Mouse (Mus musculus): ENCODE measurements around the gene Rnf13. TPM values are rescaled to one million over a fixed set of nuclear protein-coding genes. Genes with fewer than 3 reads are reported as not detected.

Gene Rnf13
- polyA plus RNA-seq, 1 experiment, result 15.6 TPM

- H3K27me3 ChIP-seq (ENCODE audit: control insufficient read depth, insufficient read depth, insufficient read length), result no peaks in the 10 kb centered on the region
- no peak overlapping the region for H3K4me2 ChIP-seq (ENCODE audit: low read depth)
- no peak overlapping the region for H3K4me3 ChIP-seq
- no peak for TF ChIP-seq TCF12 (IDR thresholded peaks at IDR 0.05; ENCODE audit: insufficient read depth, poor library complexity, severe bottlenecking)
- TF ChIP-seq POLR2A (IDR thresholded peaks at IDR 0.05; ENCODE audit: insufficient read length, low read depth), result no peak
- no peak for TF ChIP-seq USF1 (IDR thresholded peaks at IDR 0.05; ENCODE audit: low read depth)
- no peak for TF ChIP-seq MYOD1 (IDR thresholded peaks at IDR 0.05; ENCODE audit: control insufficient read depth in 1 of 3, insufficient read length in 2 of 3, low read depth in 2 of 3)
- no peak for TF ChIP-seq E2F4 (IDR thresholded peaks at IDR 0.05; ENCODE audit: insufficient read depth)
- TF ChIP-seq REST (IDR thresholded peaks at IDR 0.05; ENCODE audit: insufficient read depth, insufficient read length), result no peak
- TF ChIP-seq MYOG (IDR thresholded peaks at IDR 0.05; ENCODE audit: control insufficient read depth in 1 of 3, insufficient read depth in 1 of 3, insufficient read length in 2 of 3, low read depth in 2 of 3), result no peak
- no peak for TF ChIP-seq TCF3 (IDR thresholded peaks at IDR 0.05; ENCODE audit: insufficient read length, low read depth)
- no peak for TF ChIP-seq CEBPB (IDR thresholded peaks at IDR 0.05; ENCODE audit: insufficient read depth, poor library complexity, severe bottlenecking)
- no peak for TF ChIP-seq SRF (IDR thresholded peaks at IDR 0.05; ENCODE audit: control insufficient read depth, insufficient read length, low read depth)
- no peak for TF ChIP-seq MAX (IDR thresholded peaks at IDR 0.05; ENCODE audit: low read depth)
- no peak for TF ChIP-seq POLR2AphosphoS2 (IDR thresholded peaks at IDR 0.05; ENCODE audit: insufficient read length, low read depth)
- no peak overlapping the region for H3ac ChIP-seq (ENCODE audit: control insufficient read depth, insufficient read length)
- H3K36me3 ChIP-seq (ENCODE audit: control insufficient read depth, insufficient read depth), result peaks cover 18% of the 10 kb centered on the region
- H3K79me2 ChIP-seq (ENCODE audit: control insufficient read depth, insufficient read depth), result no peaks in the 10 kb centered on the region
These were observed 90.0 kb downstream of the Rnf13 start for GRCm38 (mm10) chr3:57825866-57826265.

GRCm38 (mm10) chr3:57833585-57833984, 97.7 kb downstream of the Rnf13 start:
- no peaks in the 10 kb centered on the region for H3K79me2 ChIP-seq (ENCODE audit: control insufficient read depth, insufficient read depth)
- H3K27me3 ChIP-seq (ENCODE audit: control insufficient read depth, insufficient read depth, insufficient read length), result no peaks in the 10 kb centered on the region
- TF ChIP-seq CEBPB (IDR thresholded peaks at IDR 0.05; ENCODE audit: insufficient read depth, poor library complexity, severe bottlenecking), result no peak
- no peak for TF ChIP-seq E2F4 (IDR thresholded peaks at IDR 0.05; ENCODE audit: insufficient read depth)
- TF ChIP-seq MYOD1 (IDR thresholded peaks at IDR 0.05; ENCODE audit: control insufficient read depth in 1 of 3, insufficient read length in 2 of 3, low read depth in 2 of 3), result no peak
- no peak for TF ChIP-seq USF1 (IDR thresholded peaks at IDR 0.05; ENCODE audit: low read depth)
- no peaks in the 10 kb centered on the region for H3K36me3 ChIP-seq (ENCODE audit: control insufficient read depth, insufficient read depth)
- no peak overlapping the region for H3K4me2 ChIP-seq (ENCODE audit: low read depth)
- no peak overlapping the region for H3ac ChIP-seq (ENCODE audit: control insufficient read depth, insufficient read length)
- no peak overlapping the region for H3K4me3 ChIP-seq

GRCm38 (mm10) chr3:57836911-57837310, 101.0 kb downstream of the Rnf13 start:
- Histone ChIP-seq H3K27me3 (ENCODE audit: control insufficient read depth, insufficient read depth, insufficient read length) (no peaks in the 10 kb centered on the region), H3K79me2 (ENCODE audit: control insufficient read depth, insufficient read depth) (no peaks in the 10 kb centered on the region), H3K36me3 (ENCODE audit: control insufficient read depth, insufficient read depth) (no peaks in the 10 kb centered on the region), H3ac (ENCODE audit: control insufficient read depth, insufficient read length) (no peak overlapping the region), H3K4me2 (ENCODE audit: low read depth) (no peak overlapping the region), H3K4me3 (no peak overlapping the region)
- no peak for TF ChIP-seq MYOG (IDR thresholded peaks at IDR 0.05; ENCODE audit: control insufficient read depth in 1 of 3, insufficient read depth in 1 of 3, insufficient read length in 2 of 3, low read depth in 2 of 3)
- no peak for TF ChIP-seq E2F4 (IDR thresholded peaks at IDR 0.05; ENCODE audit: insufficient read depth)
- TF ChIP-seq POLR2A (IDR thresholded peaks at IDR 0.05; ENCODE audit: insufficient read length, low read depth), result no peak
- no peak for TF ChIP-seq MAX (IDR thresholded peaks at IDR 0.05; ENCODE audit: low read depth)
- no peak for TF ChIP-seq SRF (IDR thresholded peaks at IDR 0.05; ENCODE audit: control insufficient read depth, insufficient read length, low read depth)
- no peak for TF ChIP-seq TCF12 (IDR thresholded peaks at IDR 0.05; ENCODE audit: insufficient read depth, poor library complexity, severe bottlenecking)
- TF ChIP-seq USF1 (IDR thresholded peaks at IDR 0.05; ENCODE audit: low read depth), result no peak
- TF ChIP-seq CEBPB (IDR thresholded peaks at IDR 0.05; ENCODE audit: insufficient read depth, poor library complexity, severe bottlenecking), result no peak
- TF ChIP-seq REST (IDR thresholded peaks at IDR 0.05; ENCODE audit: insufficient read depth, insufficient read length), result no peak
- TF ChIP-seq POLR2AphosphoS2 (IDR thresholded peaks at IDR 0.05; ENCODE audit: insufficient read length, low read depth), result no peak
- TF ChIP-seq TCF3 (IDR thresholded peaks at IDR 0.05; ENCODE audit: insufficient read length, low read depth), result no peak
- TF ChIP-seq MYOD1 (IDR thresholded peaks at IDR 0.05; ENCODE audit: control insufficient read depth in 1 of 3, insufficient read length in 2 of 3, low read depth in 2 of 3), result no peak

- no peak overlapping the region for H3ac ChIP-seq (ENCODE audit: control insufficient read depth, insufficient read length)
- H3K4me3 ChIP-seq, result no peak overlapping the region
- H3K4me2 ChIP-seq (ENCODE audit: low read depth), result no peak overlapping the region
- no peaks in the 10 kb centered on the region for H3K79me2 ChIP-seq (ENCODE audit: control insufficient read depth, insufficient read depth)
- H3K27me3 ChIP-seq (ENCODE audit: control insufficient read depth, insufficient read depth, insufficient read length), result no peaks in the 10 kb centered on the region
- no peaks in the 10 kb centered on the region for H3K36me3 ChIP-seq (ENCODE audit: control insufficient read depth, insufficient read depth)
- no peak for TF ChIP-seq POLR2AphosphoS2 (IDR thresholded peaks at IDR 0.05; ENCODE audit: insufficient read length, low read depth)
- no peak for TF ChIP-seq MAX (IDR thresholded peaks at IDR 0.05; ENCODE audit: low read depth)
- no peak for TF ChIP-seq TCF3 (IDR thresholded peaks at IDR 0.05; ENCODE audit: insufficient read length, low read depth)
- no peak for TF ChIP-seq MYOD1 (IDR thresholded peaks at IDR 0.05; ENCODE audit: control insufficient read depth in 1 of 3, insufficient read length in 2 of 3, low read depth in 2 of 3)
- no peak for TF ChIP-seq SRF (IDR thresholded peaks at IDR 0.05; ENCODE audit: control insufficient read depth, insufficient read length, low read depth)
- TF ChIP-seq POLR2A (IDR thresholded peaks at IDR 0.05; ENCODE audit: insufficient read length, low read depth), result no peak
These were observed 107.9 kb downstream of the Rnf13 start for GRCm38 (mm10) chr3:57843775-57844174.

GRCm38 (mm10) chr3:57845786-57846661, 110.2 kb downstream of the Rnf13 start:
- H3ac ChIP-seq (ENCODE audit: control insufficient read depth, insufficient read length), result peak overlapping the region; percentile 61
- TF ChIP-seq POLR2A (IDR thresholded peaks at IDR 0.05; ENCODE audit: insufficient read length, low read depth) (no peak), POLR2AphosphoS2 (IDR thresholded peaks at IDR 0.05; ENCODE audit: insufficient read length, low read depth) (no peak), SRF (IDR thresholded peaks at IDR 0.05; ENCODE audit: control insufficient read depth, insufficient read length, low read depth) (no peak), MAX (IDR thresholded peaks at IDR 0.05; ENCODE audit: low read depth) (no peak), E2F4 (IDR thresholded peaks at IDR 0.05; ENCODE audit: insufficient read depth) (no peak), MYOG (IDR thresholded peaks at IDR 0.05; ENCODE audit: control insufficient read depth in 1 of 3, insufficient read depth in 1 of 3, insufficient read length in 2 of 3, low read depth in 2 of 3) (no peak), USF1 (IDR thresholded peaks at IDR 0.05; ENCODE audit: low read depth) (no peak), TCF3 (IDR thresholded peaks at IDR 0.05; ENCODE audit: insufficient read length, low read depth) (no peak)
- H3K4me2 ChIP-seq (ENCODE audit: low read depth), result peak overlapping the region; percentile 59
- no peaks in the 10 kb centered on the region for H3K36me3 ChIP-seq (ENCODE audit: control insufficient read depth, insufficient read depth)
- H3K27me3 ChIP-seq (ENCODE audit: control insufficient read depth, insufficient read depth, insufficient read length), result no peaks in the 10 kb centered on the region
- no peaks in the 10 kb centered on the region for H3K79me2 ChIP-seq (ENCODE audit: control insufficient read depth, insufficient read depth)
- H3K4me3 ChIP-seq, result peak overlapping the region; percentile 24

Data from myocyte (in vitro differentiated cells).